Mouse (Mus musculus) layer of hippocampus, postnatal 25 days (tissue): ENCODE results near the gene Prcd. TPM values are rescaled to one million over a fixed set of nuclear protein-coding genes. Genes with fewer than 3 reads are reported as not detected.

Experiments
- total RNA-seq, 2 experiments: library from RNA; stranded (reverse); gene quantifications; 2 replicates each; pipeline ENCODE4 v1.2.3; 2021

The Prcd gene
- total RNA-seq, 2 experiments from 2014 or later: 6.4 to 7.0 TPM

Other genes with a start within 250 kb of the Prcd start
- gene Rnf157, start 240.5 kb upstream of the Prcd start, total RNA-seq: 100 to 1,000 TPM; 241 to 258 TPM
- gene Ubald2, start 219.4 kb upstream of the Prcd start, total RNA-seq: 10 to 100 TPM; 37.0 to 38.3 TPM
- gene Qrich2, start 187.3 kb upstream of the Prcd start, total RNA-seq: not detected
- gene Prpsap1, start 159.3 kb upstream of the Prcd start, total RNA-seq: 10 to 100 TPM; 76.4 to 88.4 TPM
- gene Sphk1, start 122.6 kb upstream of the Prcd start, total RNA-seq: 1 to 10 TPM; 1.3 to 2.1 TPM
- 10 to 100 TPM; 97.0 to 97.1 TPM for gene Ube2o, start 72.1 kb upstream of the Prcd start, total RNA-seq
- under 1 TPM; 0.32 to 0.68 TPM for gene Aanat, start 67.1 kb upstream of the Prcd start, total RNA-seq
- gene Rhbdf2, start 26.5 kb upstream of the Prcd start, total RNA-seq: 1 to 10 TPM; 1.1 to 1.8 TPM
- 10 to 100 TPM; 65.7 to 78.3 TPM for gene Cygb, start 779 bp downstream of the Prcd start, total RNA-seq
- not detected for gene St6galnac1, start 122.0 kb downstream of the Prcd start, total RNA-seq
- 10 to 100 TPM; 16.8 to 21.2 TPM for gene Mxra7, start 174.5 kb downstream of the Prcd start, total RNA-seq
- gene Mettl23, start 189.7 kb downstream of the Prcd start, total RNA-seq: 10 to 100 TPM; 23.8 to 29.5 TPM
- 10 to 100 TPM; 30.3 TPM for gene Jmjd6, start 189.9 kb downstream of the Prcd start, total RNA-seq
- gene Mfsd11, start 198.9 kb downstream of the Prcd start, total RNA-seq: 10 to 100 TPM; 35.8 to 49.4 TPM
- gene Srsf2, start 199.6 kb downstream of the Prcd start, total RNA-seq: 100 to 1,000 TPM; 156 to 162 TPM